Mouse (Mus musculus) mouse embryonic stem cell (cell line): ENCODE measurements around the gene Vamp1.
"Not testable (repeated sequence)": the region's sequence is repeated elsewhere in the genome, so short reads cannot be mapped to it uniquely, and the experiment has no call there.

Experiments used
- in situ Hi-C, 2 experiments: fragments of 300-500 bp; cut with MboI; formaldehyde crosslinking; loops; 1 replicate in 1 of 2; 3 replicates in 1 of 2; pipeline ENCODE4 v1.14.3; 2019 to 2020; ENCODE audit warnings: low sequenced_read_pairs in 2 of 2, low pct_unique_long_range_greater_than_20kb in 1 of 2, mixed read lengths in 1 of 2; ENCODE audit not compliant: unreplicated experiment in 1 of 2

The Vamp1 gene

GRCm38 (mm10) chr6:125236341-125236740 lies 21.0 kb downstream of the Vamp1 start:
- in situ Hi-C loops = no loop called here

- in situ Hi-C loops = no loop called here
Observed at GRCm38 (mm10) chr6:125236782-125237181, 21.4 kb downstream of the Vamp1 start, which contains the start of gene Cd27. Gene Cd27, minus strand, starts transcription at chr6:125237010.

- in situ Hi-C loops = no loop called here
Observed at GRCm38 (mm10) chr6:125237421-125237820, 22.1 kb downstream of the Vamp1 start.

GRCm38 (mm10) chr6:125238396-125238795 lies 23.0 kb downstream of the Vamp1 start:
- in situ Hi-C loops = no loop called here

GRCm38 (mm10) chr6:125239547-125239946 lies 24.2 kb downstream of the Vamp1 start:
- in situ Hi-C loops = no loop called here

- in situ Hi-C loops = no loop called here
Observed at GRCm38 (mm10) chr6:125240617-125241016, 25.3 kb downstream of the Vamp1 start.

DNA sequence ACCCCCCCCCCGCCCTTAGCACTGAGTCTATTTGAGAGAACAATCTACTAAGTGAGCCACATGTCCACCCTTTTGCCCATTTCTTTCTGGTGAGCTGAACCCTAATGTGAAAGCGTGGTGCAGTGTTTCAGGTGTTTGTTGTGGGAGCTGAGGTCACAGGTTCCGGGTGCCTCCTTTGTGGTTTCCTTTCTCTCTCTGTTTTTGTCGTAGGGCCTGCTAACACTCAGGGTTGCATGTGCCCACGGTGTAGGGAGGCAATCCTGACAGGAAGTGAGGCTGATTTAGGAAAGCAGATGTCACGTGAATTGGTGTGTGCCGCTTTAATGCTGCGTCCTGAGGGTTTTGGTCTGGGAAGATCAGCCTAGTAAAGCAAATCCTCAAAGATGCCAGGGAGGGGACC lies 26.2 kb downstream of the Vamp1 start:
- in situ Hi-C loops = no loop called here

- in situ Hi-C loops = no loop called here
Observed at GRCm38 (mm10) chr6:125244551-125244950, 29.2 kb downstream of the Vamp1 start.

DNA sequence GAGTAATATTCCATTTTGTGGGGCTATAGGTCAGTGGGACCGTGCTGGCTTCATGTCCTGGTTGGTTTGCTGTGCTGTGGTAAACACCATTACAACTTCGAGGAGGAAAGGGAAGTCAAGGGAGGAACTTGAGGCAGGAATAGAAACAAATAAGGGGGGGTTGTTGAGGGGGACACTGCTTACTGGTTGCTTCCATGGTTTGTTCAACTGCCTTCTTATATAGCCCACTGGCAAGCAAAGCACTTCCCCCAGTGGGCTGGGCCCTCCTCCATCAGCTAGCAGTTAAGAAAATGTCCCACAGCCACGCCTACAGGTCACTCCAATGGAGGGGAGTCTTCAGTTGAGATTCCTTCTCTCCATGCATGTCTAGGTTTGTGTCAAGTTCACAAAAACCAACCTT lies 36.9 kb downstream of the Vamp1 start:
- in situ Hi-C loops = no loop called here

- in situ Hi-C loops = no loop called here
Observed at GRCm38 (mm10) chr6:125252711-125253110, 37.4 kb downstream of the Vamp1 start.

- in situ Hi-C loops = no loop called here
Observed at GRCm38 (mm10) chr6:125253863-125254715, 38.7 kb downstream of the Vamp1 start.

DNA sequence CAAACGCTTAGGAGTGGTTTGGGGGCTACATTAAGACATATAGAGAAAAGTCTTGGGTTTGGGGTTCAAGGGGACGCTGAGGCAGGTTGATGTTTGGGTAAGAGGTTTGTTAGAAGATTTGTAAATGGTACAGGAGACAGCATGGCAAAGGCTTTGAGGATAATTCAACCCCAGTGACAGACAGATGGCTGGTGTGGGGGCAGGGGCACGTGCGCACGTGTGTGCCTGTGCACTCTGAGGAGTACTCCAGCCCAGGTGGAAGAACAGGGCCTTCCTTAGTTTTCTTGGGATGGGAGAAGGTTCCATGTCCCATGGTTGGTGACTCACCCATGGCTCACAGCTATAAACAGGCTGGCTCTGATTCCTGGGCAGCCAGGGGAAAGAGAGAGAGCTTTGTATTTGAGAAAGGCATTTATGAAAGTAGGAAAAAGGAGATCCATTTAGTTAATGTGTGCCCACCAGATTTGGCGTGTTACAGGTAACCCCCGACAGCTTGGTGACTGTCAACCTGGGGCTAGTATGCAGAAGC lies 40.2 kb downstream of the Vamp1 start:
- in situ Hi-C loops = no loop called here

GRCm38 (mm10) chr6:125256222-125256966 lies 41.0 kb downstream of the Vamp1 start:
- in situ Hi-C loops = no loop called here

DNA sequence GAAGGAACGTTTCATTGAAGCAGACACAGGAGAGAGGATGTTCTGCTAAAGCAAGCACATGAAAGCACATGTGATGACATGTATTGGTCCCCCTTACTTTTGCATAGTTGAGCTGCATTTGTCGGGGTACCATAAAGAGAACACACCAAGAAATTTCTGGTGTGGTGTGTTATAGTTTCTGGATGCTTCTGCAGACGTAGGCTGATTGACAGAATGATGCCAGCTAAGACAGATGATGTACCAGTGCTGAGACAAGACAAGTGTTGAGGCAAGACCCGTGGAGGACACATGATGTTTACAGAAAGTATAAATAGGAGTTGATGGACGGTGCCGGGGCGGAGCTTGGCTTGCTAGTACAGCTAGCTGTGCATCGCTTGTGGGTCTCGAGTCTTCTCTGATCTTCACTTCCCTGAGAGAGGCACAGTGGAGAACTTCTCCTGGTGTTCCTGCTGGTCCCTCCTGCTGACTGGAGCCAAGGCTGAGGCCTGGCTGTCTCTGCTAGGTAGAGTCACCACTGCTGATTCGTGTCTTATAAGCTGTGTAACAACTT lies 44.7 kb downstream of the Vamp1 start:
- in situ Hi-C loops = loop anchor here in 1 of 2 experiments (5.0 kb wide), 1 partner anchor 43 kb away; the partner anchor contains the start of gene Vamp1

GRCm38 (mm10) chr6:125264219-125264618 lies 48.9 kb downstream of the Vamp1 start:
- in situ Hi-C loops = loop anchor here in 1 of 2 experiments (5.0 kb wide), 1 partner anchor 47 kb away; the partner anchor contains the start of gene Vamp1

GRCm38 (mm10) chr6:125265239-125265638 lies 49.9 kb downstream of the Vamp1 start:
- in situ Hi-C loops = no loop called here

DNA sequence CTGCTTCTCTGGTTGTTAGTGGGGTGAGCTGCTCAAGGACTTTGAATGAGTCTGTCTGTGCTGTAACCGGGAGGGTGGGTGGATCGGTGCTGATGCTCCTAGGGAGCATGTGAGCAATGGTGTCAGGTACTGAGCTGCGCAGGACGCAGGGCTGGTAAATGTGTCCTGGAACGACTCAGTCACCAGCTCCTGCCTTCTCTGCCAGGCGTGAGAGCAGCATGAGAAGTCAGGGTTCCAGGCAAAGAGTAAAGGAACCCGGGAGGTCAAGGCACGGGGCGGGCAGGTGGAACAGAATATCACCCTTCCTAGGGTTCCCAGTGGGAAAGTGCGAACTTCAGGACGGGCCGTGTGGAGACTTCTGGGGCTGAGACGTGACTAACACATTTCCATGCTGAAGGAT lies 50.7 kb downstream of the Vamp1 start:
- in situ Hi-C loops = no loop called here

- in situ Hi-C loops = not testable (repeated sequence)
Observed at GRCm38 (mm10) chr6:125266600-125266999, 51.2 kb downstream of the Vamp1 start.

DNA sequence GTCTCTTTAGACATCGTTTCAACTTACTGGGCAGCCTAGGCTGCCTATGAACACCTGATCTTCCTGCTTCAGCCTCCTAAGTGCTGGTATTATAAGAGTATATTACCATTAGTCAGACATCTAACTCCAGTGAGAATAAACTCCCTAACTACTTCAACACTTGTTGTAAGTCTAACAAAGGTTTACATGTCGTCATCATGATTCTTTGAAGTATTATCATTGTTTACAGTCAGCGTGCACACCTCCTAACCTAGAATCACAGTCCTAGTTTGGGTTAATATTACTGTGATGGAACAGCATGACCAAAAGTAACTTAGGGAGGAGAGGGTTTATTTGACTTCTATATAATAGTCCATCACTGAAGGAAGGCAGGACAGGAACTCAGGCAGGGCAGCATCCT lies 52.1 kb downstream of the Vamp1 start:
- in situ Hi-C loops = no loop called here
